Mouse (Mus musculus) cerebellum, postnatal 14 days (tissue): ENCODE measurements around the gene Sema4c.

Source experiments
- DNase-seq, 2 experiments: peaks; one replicate each; pipeline ENCODE4 v3.0.0; 2021; ENCODE audit warnings: mixed read lengths in 2 of 2

The Sema4c gene

DNA sequence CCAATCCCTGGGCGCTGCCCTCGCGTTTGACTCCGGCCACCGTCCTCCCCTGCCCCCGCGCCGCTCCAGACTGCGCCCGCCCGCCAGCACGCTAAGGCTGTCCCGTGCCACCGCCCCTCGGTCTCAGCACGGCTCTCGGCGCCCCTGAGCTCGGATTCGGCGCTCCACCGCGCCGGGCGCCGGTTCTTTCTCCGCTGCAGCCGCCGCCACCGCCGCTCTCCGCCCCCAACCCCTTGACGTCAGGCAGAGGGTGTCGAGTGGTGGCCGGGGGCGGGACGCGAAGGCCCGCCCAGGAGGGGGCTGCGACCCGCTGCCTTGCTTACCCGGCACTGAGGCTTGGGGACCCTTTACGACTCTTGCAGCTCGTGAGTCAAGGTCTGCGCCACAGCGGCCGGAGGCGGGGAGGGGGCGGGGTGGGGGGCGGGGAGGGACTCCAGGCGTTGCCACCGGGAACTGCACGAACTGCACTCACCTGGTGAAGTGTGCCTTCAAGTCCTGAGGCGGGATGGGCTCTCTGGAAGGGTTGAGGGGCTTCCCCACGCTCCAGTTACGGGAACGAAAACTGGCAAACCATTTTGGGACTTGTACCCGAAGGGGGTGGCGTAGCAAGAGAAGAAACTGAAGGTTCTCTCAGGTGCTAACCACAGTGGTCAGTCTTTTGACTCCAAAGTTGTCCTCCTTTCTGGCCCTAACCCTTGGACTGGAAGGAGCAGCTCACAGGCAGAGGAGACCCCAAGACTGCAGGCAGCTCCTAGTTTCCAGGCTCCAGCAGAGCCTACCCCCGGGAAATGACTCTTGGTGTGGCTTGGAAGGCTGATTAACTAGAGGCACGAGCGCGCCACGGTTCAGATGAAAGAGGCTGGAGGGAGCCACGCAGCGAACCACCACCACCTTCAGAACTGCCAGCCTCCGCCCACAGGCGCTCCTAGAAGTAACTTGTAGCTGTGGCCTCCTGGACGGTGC, at the start of gene Sema4c:
Gene Sema4c, minus strand, starts transcription at position 319 of the 963 bp plus-strand sequence.
- DNase-seq = peak; percentile 72 to 85

DNA sequence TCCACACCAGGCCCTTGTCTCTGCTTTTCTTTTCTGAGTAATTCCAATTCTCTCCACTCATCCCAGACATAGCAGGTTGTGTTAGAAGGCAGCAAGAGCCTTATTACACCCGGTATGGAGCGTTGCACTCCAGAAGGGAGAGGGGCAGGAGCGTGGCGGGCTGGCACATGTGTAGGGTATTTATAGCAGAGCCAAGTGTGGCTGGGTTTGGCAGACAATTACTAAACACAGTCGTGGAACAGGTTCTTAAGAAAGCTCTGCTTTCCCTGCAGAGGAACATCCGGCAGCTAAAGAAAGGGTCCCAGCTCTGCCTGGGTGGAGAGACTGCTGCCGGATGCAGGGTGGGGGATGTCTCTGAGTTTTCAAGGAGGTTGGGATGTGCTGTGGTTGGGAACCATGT, 48.8 kb upstream of the Sema4c start:
- DNase-seq = no peak

DNA sequence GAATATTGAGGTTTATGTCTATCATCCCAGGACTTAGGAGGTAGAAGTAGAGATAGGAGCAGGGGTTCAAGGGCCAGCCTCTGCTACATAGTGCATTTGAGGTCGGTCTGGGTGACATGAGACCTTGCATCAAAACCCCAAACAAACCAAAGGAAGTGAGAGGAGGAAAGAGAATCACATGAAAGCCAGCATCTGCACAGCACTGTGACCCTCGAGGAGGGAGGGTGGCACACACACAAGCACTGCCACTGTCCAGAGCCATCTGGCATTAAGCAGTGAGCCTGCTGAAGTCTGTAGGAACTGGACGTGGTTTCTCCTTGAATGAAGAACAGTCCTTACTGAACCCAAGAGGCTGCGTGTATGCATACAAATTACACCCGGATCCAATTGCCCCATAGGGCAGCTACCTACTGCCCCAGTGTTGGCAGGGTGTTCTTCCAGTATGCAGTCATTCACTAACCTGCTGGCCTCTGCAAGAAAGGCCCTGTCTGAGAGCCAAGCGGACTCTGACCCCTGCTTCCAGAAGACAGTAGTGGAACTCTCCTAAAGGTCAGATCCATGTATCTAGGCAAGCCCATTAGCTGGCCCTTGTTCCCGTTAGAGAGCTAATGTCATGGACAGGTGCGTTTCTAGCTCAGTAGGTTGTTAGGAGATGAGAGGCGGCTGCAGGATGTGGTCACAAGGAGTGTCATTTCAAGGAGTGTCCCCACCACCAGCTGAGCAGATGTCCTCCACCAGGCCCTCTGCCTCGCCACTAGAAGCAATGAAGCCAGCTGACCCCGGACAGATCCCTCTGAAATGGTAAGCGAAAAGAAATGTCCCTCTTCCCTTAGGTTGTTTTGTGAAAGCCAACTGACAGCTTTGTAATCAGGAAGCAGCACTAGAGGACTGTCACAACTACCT, 46.4 kb upstream of the Sema4c start:
- no peak for DNase-seq

DNA sequence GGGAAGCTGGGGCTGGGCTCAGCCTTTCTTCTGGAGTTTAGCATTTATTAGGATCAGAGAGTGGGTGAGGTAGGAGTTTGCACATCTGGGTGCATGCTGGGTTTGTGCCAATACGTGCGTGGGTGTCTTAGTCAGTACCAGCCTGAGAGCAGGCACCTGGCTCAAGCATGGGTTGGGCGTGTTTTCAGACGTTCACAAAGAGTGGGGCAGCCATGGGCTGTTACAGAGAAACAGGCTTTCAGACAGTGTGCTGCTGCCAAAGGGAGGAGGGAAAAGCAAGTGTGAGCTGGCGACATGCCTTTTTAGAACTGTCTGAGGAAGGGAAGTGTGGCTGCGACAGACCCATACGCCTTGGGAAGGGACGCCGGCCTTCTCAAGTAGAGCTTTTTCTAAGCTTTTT, 45.2 kb upstream of the Sema4c start:
- DNase-seq = peak; percentile 56

DNA sequence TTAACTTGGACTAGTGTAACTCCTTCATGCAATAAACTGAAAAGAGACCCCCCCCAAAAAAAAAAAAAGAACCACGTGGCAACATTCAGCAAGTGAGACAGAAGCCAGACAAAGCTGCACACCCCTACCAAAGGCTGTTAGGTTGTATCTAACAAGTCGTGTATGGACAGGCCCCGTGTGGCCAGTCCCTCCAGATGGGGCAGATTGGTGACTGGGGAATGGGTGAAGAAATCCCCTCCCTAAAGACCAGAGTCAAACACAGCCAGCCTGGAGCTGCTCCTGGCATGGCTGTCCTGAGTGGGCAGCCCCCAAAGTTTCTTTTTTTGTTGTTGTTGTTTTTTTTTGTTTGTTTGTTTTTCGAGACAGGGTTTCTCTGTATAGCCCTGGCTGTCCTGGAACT, 44.1 kb upstream of the Sema4c start:
- DNase-seq = no peak

DNA sequence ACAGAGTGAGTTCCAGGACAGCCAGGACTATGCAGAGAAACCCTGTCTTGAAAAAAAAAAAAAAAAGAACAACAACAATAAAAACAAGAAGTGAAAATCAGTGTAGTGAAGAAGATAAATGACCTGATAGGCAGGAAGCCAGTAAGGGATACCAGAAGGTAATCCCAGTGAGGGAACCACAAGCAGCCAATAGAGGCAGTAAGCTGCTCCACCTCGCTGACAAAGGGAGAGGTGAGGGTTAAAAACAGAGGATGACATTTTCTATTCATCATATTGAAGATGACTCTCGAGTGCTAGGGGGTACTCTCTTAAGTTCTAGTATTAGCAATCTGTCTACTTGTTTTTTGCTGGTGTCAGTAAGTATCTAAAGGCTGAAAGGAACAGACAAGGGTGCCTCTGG, 40.3 kb upstream of the Sema4c start:
- no peak for DNase-seq

DNA sequence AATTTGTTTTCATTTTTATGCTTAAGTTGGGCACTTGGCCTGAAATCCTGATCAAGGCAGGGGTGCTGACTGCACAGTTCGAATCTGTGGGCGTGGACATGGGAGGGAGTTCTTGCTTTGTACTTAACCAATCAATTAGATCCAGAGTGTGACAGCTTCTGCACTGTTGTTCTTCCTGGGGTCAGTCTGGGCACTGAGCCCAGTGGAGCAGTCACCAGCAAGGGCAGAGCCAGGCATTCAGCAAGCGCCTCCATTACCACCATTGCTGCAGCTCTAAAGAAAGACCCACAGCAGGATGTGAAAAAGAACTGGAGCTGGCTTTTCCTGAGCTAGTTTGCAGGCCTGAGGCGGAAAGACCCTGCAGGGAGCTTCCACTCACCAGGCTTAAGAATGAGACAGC, 38.0 kb upstream of the Sema4c start:
- DNase-seq = peak; percentile 72 to 73

DNA sequence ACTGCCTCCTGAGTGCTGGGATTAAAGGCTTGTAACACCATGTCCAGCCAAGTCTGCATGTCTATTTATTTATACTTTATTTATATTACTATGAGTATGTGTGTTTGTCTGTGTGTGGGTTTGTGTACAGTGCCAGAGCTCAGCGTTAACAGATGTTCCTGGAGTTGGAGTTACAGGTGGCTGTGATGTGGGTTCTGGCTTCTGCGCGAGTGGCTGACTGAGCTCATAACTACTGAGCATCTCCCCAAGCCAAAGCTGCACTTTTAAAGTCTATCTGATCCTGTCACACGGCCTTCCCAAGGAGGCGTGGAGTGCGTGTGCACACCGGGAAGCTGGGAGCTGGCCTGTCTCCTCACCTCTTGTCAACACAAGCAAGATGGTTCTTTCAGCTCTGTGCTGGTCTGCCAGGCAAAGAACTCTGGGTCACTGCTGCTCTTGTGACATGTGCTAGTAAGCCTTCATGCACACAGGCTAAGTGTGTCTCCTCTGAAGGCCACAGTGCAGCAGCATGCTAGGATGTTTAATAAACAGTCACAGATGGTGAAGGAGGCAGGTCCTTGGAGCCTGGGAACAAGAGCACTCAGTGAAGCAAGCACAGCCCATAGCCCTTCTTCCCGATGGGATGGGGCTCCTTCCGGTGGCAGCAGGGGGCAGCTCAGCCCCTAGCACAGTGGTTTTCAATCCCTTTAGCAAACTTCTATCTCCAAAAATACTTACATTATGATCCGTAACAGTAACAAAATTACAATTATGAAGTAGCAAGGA, 37.2 kb upstream of the Sema4c start:
- no peak for DNase-seq

DNA sequence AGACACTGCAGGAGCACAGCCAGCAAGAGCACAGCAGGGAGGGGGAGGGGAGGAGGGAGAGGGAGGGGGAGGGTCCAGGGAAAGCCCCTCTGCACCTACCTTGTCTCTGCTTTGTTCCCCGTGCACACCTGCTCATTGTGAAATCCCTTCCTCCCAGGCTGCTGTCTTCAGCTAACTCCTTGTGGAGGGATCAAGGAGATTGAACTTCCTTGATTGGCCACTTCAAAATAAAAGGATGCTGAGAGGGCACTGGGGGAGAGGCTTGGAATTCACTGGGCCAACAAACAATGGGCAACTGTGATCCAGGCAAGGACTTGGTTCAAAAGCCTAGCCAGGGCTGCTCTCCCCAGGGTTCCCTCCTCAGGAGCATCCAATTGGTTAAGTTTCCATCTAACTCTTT, 35.0 kb upstream of the Sema4c start:
- DNase-seq = no peak

DNA sequence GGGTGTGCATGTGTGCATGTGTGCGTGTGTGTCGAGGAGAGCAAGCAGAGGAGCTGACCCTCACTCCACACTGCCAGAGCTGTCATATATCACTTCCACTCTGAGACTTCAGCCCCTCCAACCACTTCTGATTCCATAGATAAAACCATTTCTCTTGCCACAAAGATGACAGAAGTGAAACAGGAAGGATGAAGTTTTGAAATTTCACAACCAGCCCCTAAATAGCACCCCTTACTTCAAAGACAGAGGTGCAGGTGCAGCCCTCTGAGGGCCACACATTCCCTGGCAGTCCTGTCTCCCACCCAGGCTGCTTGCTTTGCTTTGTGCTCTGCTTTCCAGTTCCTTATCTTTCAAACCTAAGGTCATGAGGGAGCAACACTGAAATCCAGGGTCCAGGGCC, 33.3 kb upstream of the Sema4c start:
- no peak for DNase-seq

DNA sequence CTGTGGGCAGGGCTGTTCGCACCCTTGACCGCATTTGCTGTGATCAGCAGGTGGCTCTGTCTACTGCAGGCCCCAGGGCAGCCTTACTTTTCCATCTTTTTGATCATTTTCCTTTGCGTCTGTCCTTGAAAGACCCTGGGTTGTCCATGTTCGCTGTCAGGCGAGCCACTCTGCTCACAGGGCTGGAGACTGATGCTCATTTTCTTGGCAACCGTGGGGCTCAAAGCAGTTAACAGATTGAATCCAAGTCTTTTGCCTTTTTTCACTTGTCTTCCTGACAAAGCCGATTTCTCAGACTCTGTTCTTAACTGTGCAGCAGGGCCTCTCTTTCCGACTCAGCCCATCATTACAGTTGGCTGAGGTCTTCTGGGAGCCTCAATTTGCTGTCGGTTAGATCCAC, 32.5 kb upstream of the Sema4c start:
- no peak for DNase-seq

DNA sequence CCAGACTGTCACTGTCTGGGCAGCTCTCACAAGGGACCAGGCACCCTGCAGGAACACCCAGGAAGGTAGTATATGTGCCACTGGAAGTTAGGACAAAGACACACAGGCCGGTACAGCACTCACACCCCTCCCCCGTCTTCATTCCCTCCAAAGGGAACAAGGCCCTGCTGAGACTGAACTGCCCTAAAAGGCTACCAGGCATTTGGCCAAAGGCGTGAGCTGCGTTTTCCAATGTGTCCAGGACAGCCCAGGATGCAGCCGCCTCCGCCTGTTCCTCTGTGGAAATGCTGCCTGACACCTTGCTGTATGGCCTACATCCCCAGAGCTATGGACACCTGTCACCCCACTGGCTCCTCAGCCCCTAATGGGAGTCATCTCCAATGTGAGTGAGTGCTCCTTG, 31.3 kb upstream of the Sema4c start:
- peak; percentile 60 for DNase-seq

DNA sequence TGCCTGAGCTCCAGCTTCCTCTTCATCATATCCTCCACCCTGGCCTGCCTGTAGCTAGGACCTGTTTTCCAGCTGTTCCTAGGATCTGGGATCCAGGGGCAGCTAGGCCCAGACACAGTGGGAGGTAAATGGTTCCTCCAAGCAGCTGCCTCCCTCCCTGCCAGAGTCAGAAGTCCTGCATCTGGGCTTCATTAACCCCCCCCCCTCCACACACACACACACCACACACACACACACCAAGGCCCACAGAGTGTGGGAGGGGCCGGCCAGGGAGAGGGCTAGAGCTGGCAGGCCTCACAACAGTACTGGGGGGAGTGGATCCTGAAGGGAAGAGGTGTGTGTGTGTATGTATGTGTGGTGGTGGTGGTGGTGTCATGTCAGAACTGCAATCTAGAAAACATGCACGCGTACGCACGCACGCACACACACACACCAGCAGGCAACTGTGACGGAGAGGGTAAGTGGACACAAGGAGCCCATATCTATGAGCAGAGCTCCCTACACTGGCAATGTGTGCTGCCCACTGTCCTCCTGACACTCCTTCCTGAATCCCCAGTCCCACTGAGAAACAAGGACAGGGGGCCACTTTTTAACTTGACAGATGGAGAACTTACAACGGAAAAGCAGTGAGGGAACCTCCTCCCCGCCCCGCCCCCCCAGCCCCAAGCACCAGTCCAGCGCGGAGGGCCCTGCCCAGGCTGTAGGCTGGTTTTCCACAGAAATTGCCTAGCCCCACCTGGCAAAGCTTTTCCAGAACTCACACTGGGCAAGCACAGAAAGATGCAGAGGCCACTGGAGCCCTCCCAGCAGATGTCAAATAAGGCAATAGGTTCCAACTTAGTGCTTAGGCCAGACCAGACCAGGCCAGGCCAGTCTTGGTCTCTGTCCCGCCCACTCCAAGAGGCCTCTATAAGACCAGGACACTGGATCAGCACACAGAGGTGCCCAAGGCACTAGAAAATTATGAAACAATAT, 30.6 kb upstream of the Sema4c start:
- DNase-seq = peak in 1 of 2 experiments; percentile 27

DNA sequence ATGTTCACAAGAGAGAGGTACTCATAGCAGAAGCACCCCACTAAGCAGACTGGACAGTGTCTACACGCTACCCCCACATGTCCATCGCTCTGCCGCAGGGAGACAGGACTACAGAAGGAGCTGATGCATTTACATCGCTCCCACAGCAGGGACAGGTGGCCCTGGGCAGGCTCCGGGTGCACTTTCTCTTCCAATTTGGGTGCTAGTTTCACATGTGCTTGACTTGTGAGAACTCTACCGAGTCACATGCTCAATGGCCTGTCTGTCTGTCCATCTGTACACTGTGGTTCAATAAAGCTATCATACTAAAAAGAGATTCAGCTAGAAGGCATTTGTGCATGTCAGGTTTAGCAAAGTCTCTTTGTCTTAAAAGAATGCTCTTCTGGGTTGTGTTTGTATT, 29.7 kb upstream of the Sema4c start:
- no peak for DNase-seq

DNA sequence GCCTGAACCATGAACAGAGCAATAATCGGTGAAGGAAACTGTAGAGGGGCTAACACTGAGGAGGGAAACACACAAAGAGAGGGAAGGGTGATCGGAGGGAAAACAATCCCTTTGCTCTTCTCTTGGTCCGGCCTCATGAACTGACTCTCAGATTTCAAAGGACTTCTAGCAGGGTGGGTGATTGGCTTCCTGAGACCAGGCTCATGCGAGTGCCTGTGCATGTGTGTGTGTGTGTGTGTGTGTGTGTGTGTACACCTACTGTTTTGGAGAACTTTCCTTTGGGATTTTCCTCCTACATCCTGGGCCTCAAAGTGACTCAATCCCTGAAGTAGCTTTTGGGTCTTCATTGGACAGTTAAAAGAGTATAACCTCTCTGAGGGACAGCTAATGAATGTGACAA, 28.1 kb upstream of the Sema4c start:
- DNase-seq = no peak

DNA sequence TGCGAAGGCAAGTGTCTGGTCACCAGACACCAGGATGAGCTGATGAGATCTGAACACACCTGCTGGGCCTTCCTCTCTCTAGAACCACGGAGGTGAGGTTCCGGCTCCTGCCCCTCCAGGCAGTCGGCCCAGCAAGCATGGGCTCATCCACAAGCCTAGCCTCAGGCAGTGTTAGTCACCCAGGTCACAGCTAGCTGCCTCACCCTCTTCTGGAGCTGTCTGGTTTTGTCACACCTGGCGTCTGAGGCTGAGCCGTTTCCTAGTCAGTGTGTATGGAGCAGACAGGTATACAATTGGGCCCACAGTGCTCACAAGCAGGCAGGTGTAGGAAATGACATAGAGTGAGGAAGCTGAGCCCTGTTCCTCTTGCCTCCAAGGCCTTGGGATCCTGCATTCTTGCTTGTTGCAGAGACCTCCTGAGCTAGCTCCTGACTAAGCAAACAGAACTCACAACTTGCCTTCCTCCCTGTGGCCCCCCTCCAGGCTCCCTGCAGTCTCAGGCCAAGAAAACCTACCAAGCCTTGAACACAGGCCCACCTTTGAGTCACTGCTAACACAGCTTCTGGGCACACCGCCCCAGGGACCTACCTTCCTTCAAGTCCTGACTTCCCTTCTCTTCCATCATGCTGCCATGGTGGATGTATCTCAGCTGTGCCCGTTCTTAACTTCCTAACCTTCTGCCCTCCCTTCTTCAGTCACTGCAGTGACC, 25.4 kb upstream of the Sema4c start:
- DNase-seq = no peak

DNA sequence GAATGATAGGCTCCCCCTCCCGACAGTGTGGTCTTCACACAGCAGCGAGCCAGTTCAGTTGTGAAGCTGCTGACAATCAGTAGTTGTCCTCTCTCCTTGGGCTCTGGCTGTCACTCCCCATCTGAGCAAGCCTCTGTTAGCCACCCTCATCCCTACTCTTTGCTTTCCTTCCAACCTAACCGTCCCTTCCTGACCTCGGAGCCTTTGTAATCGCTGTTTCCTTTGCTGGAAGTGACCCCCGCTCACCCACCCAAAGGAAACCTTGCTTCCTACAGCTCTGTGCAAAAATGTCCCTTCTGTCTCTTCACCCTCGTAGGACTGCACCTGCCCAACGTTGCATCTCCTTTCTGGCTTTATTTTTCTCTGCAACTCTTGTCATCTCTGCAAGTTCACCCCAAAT, 24.1 kb upstream of the Sema4c start:
- DNase-seq = no peak

DNA sequence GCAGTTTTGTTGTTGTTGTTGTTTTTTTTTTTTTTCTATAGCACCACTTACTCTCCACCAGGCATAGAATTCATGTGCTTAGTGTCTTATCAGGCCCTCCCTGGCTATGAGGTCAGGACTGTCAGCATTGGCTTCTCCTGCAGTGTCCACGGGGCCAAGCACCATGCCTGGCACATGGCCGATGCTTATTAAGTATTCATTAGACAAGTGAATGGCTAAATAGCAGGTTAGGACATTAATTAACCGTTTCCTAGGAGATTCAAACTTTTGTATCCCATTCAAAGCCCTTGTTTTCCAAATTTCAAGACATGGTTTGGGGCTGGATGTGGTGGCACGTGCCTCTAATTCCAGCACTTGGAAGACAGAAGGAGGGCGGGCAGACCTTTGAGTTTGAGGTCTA, 23.1 kb upstream of the Sema4c start:
- peak in 1 of 2 experiments; percentile 51 for DNase-seq

DNA sequence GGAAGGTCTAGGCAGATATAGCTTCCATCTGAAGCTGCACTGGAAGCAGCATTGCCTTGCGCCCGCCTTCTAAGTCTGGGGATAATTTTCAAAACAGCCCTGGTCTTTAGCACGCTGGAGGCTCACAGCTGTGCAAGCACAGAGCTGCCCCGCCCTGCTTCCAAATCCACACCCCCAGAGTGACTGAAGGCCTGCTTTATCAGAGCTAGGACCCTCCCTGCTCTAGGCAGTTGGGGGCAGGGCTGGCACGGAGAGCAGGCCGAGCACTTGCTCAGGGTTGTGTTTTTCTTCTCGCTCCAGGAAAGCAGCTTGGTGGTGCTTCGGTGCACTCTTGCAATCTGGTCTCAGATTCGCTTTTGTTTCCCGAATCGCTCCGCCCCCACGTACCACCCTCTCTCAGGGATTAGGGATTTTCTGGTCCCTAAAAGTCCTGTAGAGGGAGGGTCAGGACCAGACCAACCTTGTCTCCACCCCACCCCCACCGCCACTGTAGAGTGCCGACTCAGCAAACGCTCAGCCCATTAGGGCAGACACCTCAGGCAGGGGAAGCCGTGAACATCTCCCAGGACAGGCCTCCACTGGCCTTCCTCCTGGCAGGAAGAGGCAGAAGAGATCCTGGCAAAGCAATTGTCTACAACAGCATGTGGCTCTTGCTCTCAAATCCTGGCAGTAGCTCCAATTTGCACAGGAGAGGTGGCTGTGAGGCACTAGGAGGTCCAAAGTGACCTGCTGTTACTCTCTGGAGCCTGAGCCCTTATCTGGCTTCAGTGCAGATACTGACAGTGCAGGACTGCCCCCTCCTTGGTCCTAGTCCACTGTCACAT, 22.4 kb upstream of the Sema4c start:
- DNase-seq = peak; percentile 67 to 71

DNA sequence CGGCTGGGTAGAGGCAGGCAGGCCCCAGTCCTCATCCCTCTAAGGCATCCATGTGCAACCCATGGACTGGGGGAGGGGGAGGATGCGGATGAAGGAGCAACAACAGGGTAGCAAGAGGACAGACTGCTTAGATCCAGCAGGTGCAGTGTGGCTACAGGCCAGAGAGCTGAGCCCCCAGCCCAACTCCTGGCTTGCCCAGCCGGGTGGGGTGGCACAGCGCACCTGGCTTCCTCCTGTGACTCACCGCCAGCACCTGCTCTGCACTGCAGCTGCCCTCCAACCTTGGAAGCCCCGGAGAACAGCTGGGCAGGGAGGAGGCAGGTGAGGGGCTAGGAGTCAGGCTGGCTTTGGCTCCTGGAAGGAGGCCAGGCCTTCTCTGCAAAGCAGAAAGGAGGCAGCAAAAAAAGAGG, 21.8 kb upstream of the Sema4c start:
- DNase-seq = peak; percentile 57 to 69
